In the genomic region with DNA sequence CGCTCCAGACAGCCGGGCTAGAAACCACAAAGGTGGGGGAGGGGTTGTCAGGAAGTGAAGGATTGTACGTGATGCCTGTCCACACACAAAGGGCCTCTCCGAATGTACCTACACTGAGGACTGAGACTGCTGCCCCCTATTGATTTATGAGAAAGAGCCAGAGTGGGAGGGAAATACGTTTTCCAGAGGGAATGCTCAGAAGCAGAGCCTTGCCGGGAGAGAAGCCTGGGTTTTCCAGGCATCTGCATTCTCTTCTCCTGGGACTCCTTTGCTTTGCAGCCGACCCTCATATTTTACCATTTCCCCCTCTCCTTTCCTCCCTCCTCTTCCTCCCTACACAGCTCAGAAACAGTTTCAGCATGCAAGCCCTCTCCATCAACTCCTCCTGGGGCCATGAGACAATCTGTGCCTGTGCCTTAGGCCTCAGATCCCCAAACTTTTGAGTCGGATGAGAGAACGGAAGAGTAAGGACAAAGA, we compare ENCODE assay signal across 8 mouse cellular contexts. TPM values are rescaled to one million over a fixed set of nuclear protein-coding genes. Genes with fewer than 3 reads are reported as not detected.
DNase-seq lines count a peak whose midpoint lies in the region; ATAC-seq and TF ChIP-seq lines count a peak whose summit lies in the region.

No protein-coding gene starts in this region.

- peak; percentile 52; the same call in 1 of the 2 replicates for ATAC-seq in lung, embryonic 14.5 days (ENCODE audit: insufficient read depth)
- ATAC-seq in liver, embryonic 11.5 days (replicated peaks; ENCODE audit: low FRiP score): no peak
- peak; percentile 58; the same call in 1 of the 2 replicates for ATAC-seq in stomach, embryonic 14.5 days (ENCODE audit: insufficient number of reproducible peaks, insufficient read depth, low FRiP score, low read depth)

- WGBS in lung, embryonic 14.5 days: 19% methylated on average over 9 of the region's 9 CpGs
- 25% methylated on average over 9 of the region's 9 CpGs for WGBS in liver, embryonic 11.5 days
- WGBS in stomach, embryonic 14.5 days: 27% methylated on average over 9 of the region's 9 CpGs

- peak; percentile 48 for TF ChIP-seq CTCF in lung, embryonic 14.5 days (IDR thresholded peaks at IDR 0.05; ENCODE audit: low read depth)
- no peak for TF ChIP-seq CTCF in embryonic fibroblast, embryonic 13.5 days (IDR thresholded peaks at IDR 0.05; ENCODE audit: borderline replicate concordance, insufficient read depth, low read length)

- H3K4me1 ChIP-seq in lung, embryonic 14.5 days (ENCODE audit: insufficient read depth): no peaks in the 10 kb centered on the region
- peaks cover 4% of the 10 kb centered on the region for H3K4me1 ChIP-seq in embryonic fibroblast, embryonic 13.5 days (ENCODE audit: control insufficient read depth, insufficient read depth, low read length)
- no peaks in the 10 kb centered on the region for H3K4me1 ChIP-seq in liver, embryonic 11.5 days (replicated peaks; ENCODE audit: control insufficient read depth, insufficient read depth, low read length)
- peaks cover 2% of the 10 kb centered on the region; the same call in 1 of the 2 replicates for H3K4me1 ChIP-seq in stomach, embryonic 14.5 days (ENCODE audit: control insufficient read depth, insufficient read depth, low read length)

- H3K27me3 ChIP-seq in lung, embryonic 14.5 days (ENCODE audit: insufficient read depth, low read length): no peaks in the 10 kb centered on the region
- H3K27me3 ChIP-seq in liver, embryonic 11.5 days (replicated peaks; ENCODE audit: control insufficient read depth, insufficient read depth, low read length): no peaks in the 10 kb centered on the region
- no peaks in the 10 kb centered on the region for H3K27me3 ChIP-seq in stomach, embryonic 14.5 days (ENCODE audit: control insufficient read depth, insufficient read depth, low read length)

- 0 out of 2 replicates have a peak overlapping the region, but pooled peaks have one; percentile 19 for H3K9ac ChIP-seq in lung, embryonic 14.5 days
- H3K9ac ChIP-seq in liver, embryonic 11.5 days (ENCODE audit: low read depth, low read length): no peak overlapping the region
- H3K9ac ChIP-seq in stomach, embryonic 14.5 days (replicated peaks; ENCODE audit: low read depth, low read length): no peak overlapping the region

- peak overlapping the region; percentile 85 for H3K27ac ChIP-seq in lung, embryonic 14.5 days (ENCODE audit: low read depth)
- H3K27ac ChIP-seq in embryonic fibroblast, embryonic 13.5 days (ENCODE audit: insufficient read depth, low read length): 0 out of 2 replicates have a peak overlapping the region, but pooled peaks have one; percentile 2
- H3K27ac ChIP-seq in liver, embryonic 11.5 days (ENCODE audit: low read depth, low read length): peak overlapping the region; percentile 71
- H3K27ac ChIP-seq in stomach, embryonic 14.5 days (ENCODE audit: low read length): peak overlapping the region; percentile 82; the same call in 1 of the 2 replicates

- peak; percentile 58 for DNase-seq in lung, embryonic 14.5 days
- no peak for DNase-seq in lung, postnatal 14 days
- DNase-seq in liver, embryonic 11.5 days (ENCODE audit: low spot score): no peak
- DNase-seq in left cerebral cortex, adult 9 months (ENCODE audit: low spot score in 2 of 2): no peak
- DNase-seq in urinary bladder, postnatal 25 days (ENCODE audit: low spot score): no peak
- DNase-seq in Muller cell, postnatal 12 days (ENCODE audit: inconsistent ontology term): no peak

- peak overlapping the region; percentile 31; the same call in 1 of the 2 replicates for H3K4me2 ChIP-seq in lung, embryonic 14.5 days
- peak overlapping the region; percentile 49 for H3K4me2 ChIP-seq in liver, embryonic 11.5 days
- H3K4me2 ChIP-seq in stomach, embryonic 14.5 days (replicated peaks; ENCODE audit: low read depth, low read length): peak overlapping the region; percentile 18; the same call in 1 of the 2 replicates

- no peak for TF ChIP-seq POLR2A in embryonic fibroblast, embryonic 13.5 days (IDR thresholded peaks at IDR 0.05; ENCODE audit: low read depth, low read length)

- H3K9me3 ChIP-seq in lung, embryonic 14.5 days (ENCODE audit: low read depth, low read length): no peaks in the 10 kb centered on the region
- H3K9me3 ChIP-seq in liver, embryonic 11.5 days (ENCODE audit: control insufficient read depth, low read length): no peaks in the 10 kb centered on the region
- no peaks in the 10 kb centered on the region for H3K9me3 ChIP-seq in stomach, embryonic 14.5 days (ENCODE audit: control insufficient read depth, low read depth, low read length)

- H3K36me3 ChIP-seq in lung, embryonic 14.5 days (ENCODE audit: insufficient read depth): no peaks in the 10 kb centered on the region
- H3K36me3 ChIP-seq in liver, embryonic 11.5 days (ENCODE audit: control insufficient read depth, insufficient read depth, low read length): no peaks in the 10 kb centered on the region
- no peaks in the 10 kb centered on the region for H3K36me3 ChIP-seq in stomach, embryonic 14.5 days (ENCODE audit: control insufficient read depth, insufficient read depth, low read length)

- H3K4me3 ChIP-seq in lung, embryonic 14.5 days (ENCODE audit: low read depth, low read length): no peak overlapping the region
- H3K4me3 ChIP-seq in embryonic fibroblast, embryonic 13.5 days (ENCODE audit: insufficient read depth, low read length): no peak overlapping the region
- no peak overlapping the region for H3K4me3 ChIP-seq in liver, embryonic 11.5 days (ENCODE audit: low read depth, low read length)
- H3K4me3 ChIP-seq in stomach, embryonic 14.5 days (ENCODE audit: low read depth, low read length): no peak overlapping the region

RNA-seq across cellular contexts. Expression of a gene that starts 37.8 kb away (rescaled TPM):
- 538 and 552 TPM in 2 replicates for polyA plus RNA-seq in lung, embryonic 14.5 days (2014; fragmentation: Nextera tagmentation; extraction: Ambion mirVana)
- 57.8 and 149 TPM in 2 replicates for polyA plus RNA-seq in embryonic fibroblast, embryonic 13.5 days (2011; ENCODE audit: insufficient read length, low read depth, missing spikeins)
- 524 and 545 TPM in 2 replicates for polyA plus RNA-seq in liver, embryonic 11.5 days (2014; fragmentation: Nextera tagmentation; extraction: Ambion mirVana)
- polyA plus RNA-seq in stomach, embryonic 14.5 days (2014; fragmentation: Nextera tagmentation; extraction: Ambion mirVana): 750 and 808 TPM in 2 replicates

Comparison
In these comparisons a context has a peak if more than half of its experiments do, and no peak if none do; other contexts are left out.
1. H3K27ac ChIP-seq: peak in every context shown above with its lines; median percentile 85 in lung, embryonic 14.5 days; 82 in stomach, embryonic 14.5 days; 71 in liver, embryonic 11.5 days; 2 in embryonic fibroblast, embryonic 13.5 days.